Mouse (Mus musculus) ES-E14 (cell line): Measurements from ENCODE around the gene Ano10. TPM values are rescaled to one million over a fixed set of nuclear protein-coding genes. Genes with fewer than 3 reads are reported as not detected.

Experiments used
- DNase-seq: peaks from one replicate; pipeline ENCODE4 v3.0.0-alpha.2; 2013; ENCODE audit warnings: low read depth, low spot score
- H3K27ac ChIP-seq: 2 replicates; pipeline ENCODE4 v1.5.1; 2012; ENCODE audit warnings: low read depth, mild to moderate bottlenecking, low read length, moderate library complexity, mixed read lengths; ENCODE audit not compliant: poor library complexity, insufficient read depth, severe bottlenecking
- H3K36me3 ChIP-seq: 2 replicates; pipeline ENCODE4 v1.6.1; 2012; ENCODE audit warnings: mild to moderate bottlenecking, low read length, moderate library complexity, mixed read lengths; ENCODE audit not compliant: control insufficient read depth, poor library complexity, insufficient read depth, severe bottlenecking
- H3K4me1 ChIP-seq, 2 experiments: fragments of 150-350 bp in 1 of 2; sonication (generic) in 1 of 2; 2 replicates each; pipeline ENCODE4 v1.6.1; 2012; ENCODE audit warnings: low read length in 2 of 2, mild to moderate bottlenecking in 1 of 2, mixed read lengths in 1 of 2; ENCODE audit not compliant: control insufficient read depth in 2 of 2, insufficient read depth in 2 of 2, poor library complexity in 1 of 2
- H3K4me3 ChIP-seq, 2 experiments: fragments of 150-350 bp in 1 of 2; sonication (generic) in 1 of 2; 2 replicates each; pipeline ENCODE4 v1.5.1; 2012; ENCODE audit warnings: low read length in 2 of 2, low read depth in 1 of 2, mild to moderate bottlenecking in 1 of 2, mixed read lengths in 1 of 2; ENCODE audit not compliant: insufficient read depth in 1 of 2, poor library complexity in 1 of 2, severe bottlenecking in 1 of 2
- H3K9ac ChIP-seq: 2 replicates; pipeline ENCODE4 v1.6.1; 2012; ENCODE audit warnings: low read depth, mild to moderate bottlenecking, low read length, mixed read lengths; ENCODE audit not compliant: poor library complexity, insufficient read depth, severe bottlenecking
- H3K9me3 ChIP-seq: fragments of 150-350 bp; sonication (generic); 2 replicates; pipeline ENCODE4 v1.6.1; 2012; ENCODE audit warnings: low read depth, mild to moderate bottlenecking, low read length; ENCODE audit not compliant: control insufficient read depth, insufficient read depth
- CHD2 ChIP-seq: IDR thresholded peaks from 2 replicates; pipeline ENCODE4 v1.6.1; 2014; ENCODE audit warnings: mild to moderate bottlenecking, low read depth, low read length, inconsistent platforms
- HCFC1 ChIP-seq: IDR thresholded peaks from 2 replicates; pipeline ENCODE4 v1.6.1; 2012; ENCODE audit warnings: low read length, inconsistent platforms, borderline replicate concordance; ENCODE audit not compliant: insufficient read depth
- MAFK ChIP-seq: IDR thresholded peaks from 2 replicates; pipeline ENCODE4 v1.6.1; 2014; ENCODE audit warnings: mild to moderate bottlenecking, low read depth, low read length, inconsistent platforms; ENCODE audit not compliant: insufficient read depth
- ZC3H11A ChIP-seq: IDR thresholded peaks from 2 replicates; pipeline ENCODE4 v1.6.1; 2012; ENCODE audit warnings: low read depth, mild to moderate bottlenecking, inconsistent platforms, low read length, borderline replicate concordance
- ZNF384 ChIP-seq: IDR thresholded peaks from 2 replicates; pipeline ENCODE4 v1.6.1; 2012; ENCODE audit warnings: low read depth, low read length, inconsistent platforms
- in situ Hi-C, 2 experiments: fragments of 600-800 bp; cut with MboI; formaldehyde crosslinking; loops; one replicate each; pipeline ENCODE4 v1.15.1; 2025; ENCODE audit warnings: low sequenced_read_pairs in 2 of 2, inconsistent platforms in 1 of 2; ENCODE audit not compliant: unreplicated experiment in 2 of 2
- total RNA-seq: library from RNA; depleted of rRNA; stranded (reverse); fragments of 300-350 nt; gene quantifications from 2 replicates; pipeline ENCODE4 v1.2.3, GENCODE M21; 2012

Ano10 gene
- total RNA-seq, 1 experiment = 13.7 TPM

DNA sequence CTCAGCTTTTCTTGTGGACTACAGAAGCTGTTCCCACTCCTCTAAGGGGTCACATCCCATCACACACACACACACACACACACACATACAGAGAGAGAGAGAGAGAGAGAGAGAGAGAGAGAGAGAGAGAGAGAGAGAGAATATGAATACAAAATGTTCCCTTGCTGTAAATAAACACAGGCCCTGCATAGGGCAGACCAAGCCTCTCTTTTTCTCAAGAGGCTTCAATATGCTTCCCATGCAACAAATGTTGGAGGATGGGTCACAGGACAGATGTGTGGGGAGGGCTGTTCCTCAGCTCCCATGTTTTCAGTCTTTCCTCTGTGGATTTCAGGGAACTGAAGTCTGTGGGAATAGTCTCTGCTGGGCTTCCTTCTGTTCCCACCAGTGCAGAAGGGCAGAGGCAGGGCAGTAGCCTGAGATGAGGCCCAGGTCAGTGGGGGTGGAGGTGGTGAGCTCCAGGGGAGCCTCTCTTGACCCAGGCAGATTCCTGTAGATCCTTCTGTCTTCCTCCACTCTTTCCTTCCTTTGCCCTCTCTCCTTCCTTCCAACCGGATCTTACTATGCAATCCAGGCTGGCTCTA lies 107.5 kb downstream of the Ano10 start:
- TF ChIP-seq ZNF384 = no peak
- no peak for TF ChIP-seq HCFC1
- TF ChIP-seq MAFK = no peak
- no peak for TF ChIP-seq ZC3H11A
- no peak for TF ChIP-seq CHD2
- in situ Hi-C loops = no loop called here
- H3K27ac ChIP-seq = no peak overlapping the region
- H3K9me3 ChIP-seq = no peaks in the 10 kb centered on the region
- no peaks in the 10 kb centered on the region for H3K36me3 ChIP-seq
- no peak for DNase-seq
- no peak overlapping the region for H3K4me3 ChIP-seq
- H3K4me1 ChIP-seq = no peaks in the 10 kb centered on the region
- H3K9ac ChIP-seq = no peak overlapping the region

- Histone ChIP-seq H3K4me3 (no peak overlapping the region), H3K27ac (no peak overlapping the region), H3K36me3 (no peaks in the 10 kb centered on the region), H3K9ac (no peak overlapping the region), H3K9me3 (no peaks in the 10 kb centered on the region), H3K4me1 (no peaks in the 10 kb centered on the region)
- in situ Hi-C loops = no loop called here
- DNase-seq = no peak
- TF ChIP-seq CHD2 = no peak
- TF ChIP-seq ZC3H11A = no peak
- TF ChIP-seq HCFC1 = no peak
- TF ChIP-seq MAFK = no peak
- TF ChIP-seq ZNF384 = no peak
These were observed 108.3 kb downstream of the Ano10 start for GRCm38 (mm10) chr9:122185953-122186352.

GRCm38 (mm10) chr9:122185061-122185460 lies 109.2 kb downstream of the Ano10 start:
- H3K9ac ChIP-seq = no peak overlapping the region
- no peak overlapping the region for H3K4me3 ChIP-seq
- DNase-seq = peak; percentile 47
- no peaks in the 10 kb centered on the region for H3K36me3 ChIP-seq
- H3K4me1 ChIP-seq = no peaks in the 10 kb centered on the region
- in situ Hi-C loops = no loop called here
- no peaks in the 10 kb centered on the region for H3K9me3 ChIP-seq
- TF ChIP-seq MAFK (no peak), HCFC1 (no peak), CHD2 (no peak), ZNF384 (no peak), ZC3H11A (no peak)
- H3K27ac ChIP-seq = no peak overlapping the region

GRCm38 (mm10) chr9:122184329-122184728 lies 109.9 kb downstream of the Ano10 start:
- DNase-seq = no peak
- no peak overlapping the region for H3K9ac ChIP-seq
- H3K4me3 ChIP-seq = no peak overlapping the region
- H3K36me3 ChIP-seq = no peaks in the 10 kb centered on the region
- H3K4me1 ChIP-seq = no peaks in the 10 kb centered on the region
- in situ Hi-C loops = no loop called here
- H3K27ac ChIP-seq = no peak overlapping the region
- H3K9me3 ChIP-seq = no peaks in the 10 kb centered on the region
- TF ChIP-seq ZC3H11A (no peak), ZNF384 (no peak), HCFC1 (no peak), MAFK (no peak), CHD2 (no peak)

DNA sequence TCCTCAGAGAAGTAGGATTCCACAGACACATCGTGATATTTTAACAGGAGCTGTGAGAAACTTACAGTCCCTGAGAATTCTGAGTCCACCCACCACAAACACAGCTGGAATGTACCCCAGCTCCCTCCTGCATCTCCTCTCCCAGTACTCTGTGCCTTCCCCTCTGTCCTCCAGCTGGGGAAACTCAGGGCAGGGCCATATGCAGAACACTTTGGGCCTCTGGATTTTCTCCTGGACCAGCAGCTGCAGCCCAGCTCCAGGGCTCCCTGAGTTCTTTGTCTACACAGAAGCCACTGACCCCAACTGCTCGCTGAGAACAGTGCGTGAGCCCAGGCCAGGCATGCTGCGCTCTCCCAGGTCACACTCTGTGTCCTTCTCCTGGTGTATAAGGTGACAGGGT lies 111.1 kb downstream of the Ano10 start:
- in situ Hi-C loops = no loop called here
- no peaks in the 10 kb centered on the region for H3K4me1 ChIP-seq
- no peak for TF ChIP-seq ZC3H11A
- no peak for TF ChIP-seq ZNF384
- no peak for TF ChIP-seq HCFC1
- no peak for TF ChIP-seq CHD2
- no peak for TF ChIP-seq MAFK
- DNase-seq = no peak
- H3K36me3 ChIP-seq = no peaks in the 10 kb centered on the region
- H3K9ac ChIP-seq = no peak overlapping the region
- no peaks in the 10 kb centered on the region for H3K9me3 ChIP-seq
- H3K4me3 ChIP-seq = no peak overlapping the region
- H3K27ac ChIP-seq = no peak overlapping the region
